Mouse (Mus musculus) adrenal gland, adult (tissue): ENCODE data around the gene Ufd1.

Experiments used
- DNase-seq, 2 experiments: peaks; one replicate each; pipeline ENCODE4 v3.0.0; 2022 to 2023; ENCODE audit warnings: low spot score in 1 of 2; ENCODE audit not compliant: inconsistent age in 2 of 2

Ufd1 gene

DNA sequence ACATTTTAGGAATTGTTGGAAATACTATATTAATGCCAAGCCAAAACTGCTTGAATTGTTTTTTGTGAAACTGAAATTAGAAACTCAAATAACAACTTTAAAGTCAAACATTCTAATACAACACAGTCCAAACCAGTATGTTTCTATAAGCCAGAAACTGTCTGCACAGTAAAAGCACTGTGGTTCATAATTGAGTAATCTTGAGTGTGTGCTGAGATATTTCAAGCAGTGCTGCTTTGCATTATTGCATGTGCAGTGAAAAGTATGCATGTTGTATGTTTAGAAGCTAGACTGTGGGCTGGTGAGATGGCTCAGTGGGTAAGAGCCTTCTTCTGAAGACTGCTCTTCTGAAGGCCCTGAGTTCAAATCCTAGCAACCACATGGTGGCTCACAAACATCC is 72.5 kb downstream of the Ufd1 start:
- DNase-seq = no peak
